14 mouse cellular contexts compared by ENCODE assay signal in genomic region chr11:96886942-96887546, GRCm38 (mm10). TPM values are rescaled to one million over a fixed set of nuclear protein-coding genes. Genes with fewer than 3 reads are reported as not detected.
DNase-seq lines count a peak whose midpoint lies in the region; ATAC-seq and TF ChIP-seq lines count a peak whose summit lies in the region.
"Had no signal": no experiment of that assay in that cellular context is flagged by ENCODE, and none has a peak within 500 bp of the region (broad histone marks: within the 10 kb centered on the region; RNA-seq: fewer than 3 reads in every experiment).

No protein-coding gene starts in this region.

- no peaks in the 10 kb centered on the region for H3K27me3 ChIP-seq in forebrain, embryonic 10.5 days (ENCODE audit: poor library complexity, severe bottlenecking)
- H3K27me3 ChIP-seq in forebrain, postnatal 0 days (ENCODE audit: insufficient read depth, low read length), result no peaks in the 10 kb centered on the region
- peaks cover 42 to 59% of the 10 kb centered on the region in 2 experiments for H3K27me3 ChIP-seq in MEL (ENCODE audit: control insufficient read depth in 1 of 2, insufficient read depth in 2 of 2, low read length in 2 of 2)
- no peaks in the 10 kb centered on the region for H3K27me3 ChIP-seq in forebrain, embryonic 14.5 days (replicated peaks; ENCODE audit: control insufficient read depth, insufficient read depth, low read length)
- no peaks in the 10 kb centered on the region for H3K27me3 ChIP-seq in midbrain, embryonic 12.5 days
- H3K27me3 ChIP-seq: embryonic facial prominence, embryonic 12.5 days had no signal

- 92% methylated on average over 8 of the region's 8 CpGs for WGBS in forebrain, embryonic 10.5 days
- WGBS in forebrain, postnatal 0 days, result 71% methylated on average over 8 of the region's 8 CpGs
- WGBS in forebrain, embryonic 14.5 days, result 63% methylated on average over 8 of the region's 8 CpGs
- 87% methylated on average over 8 of the region's 8 CpGs for WGBS in midbrain, embryonic 12.5 days

- no peak overlapping the region for H3K9ac ChIP-seq in forebrain, postnatal 0 days
- H3K9ac ChIP-seq in MEL (ENCODE audit: control insufficient read depth, low read depth, low read length, poor library complexity, severe bottlenecking), result no peak overlapping the region
- no peak overlapping the region for H3K9ac ChIP-seq in forebrain, embryonic 14.5 days (ENCODE audit: low read length)
- 0 out of 2 replicates have a peak overlapping the region, but pooled peaks have one; percentile 20 for H3K9ac ChIP-seq in midbrain, embryonic 12.5 days (replicated peaks)
- H3K9ac ChIP-seq: embryonic facial prominence, embryonic 12.5 days; heart, embryonic 12.5 days had no signal

- H3K4me1 ChIP-seq in forebrain, embryonic 10.5 days, result peaks cover 47% of the 10 kb centered on the region
- H3K4me1 ChIP-seq in forebrain, postnatal 0 days (ENCODE audit: insufficient read depth), result peaks cover 7% of the 10 kb centered on the region
- H3K4me1 ChIP-seq in MEL (ENCODE audit: control insufficient read depth in 1 of 2, insufficient read depth in 2 of 2, low read length in 2 of 2), result no peaks in the 10 kb centered on the region; a peak in 1 of 4 replicates
- H3K4me1 ChIP-seq in forebrain, embryonic 14.5 days (ENCODE audit: control insufficient read depth, insufficient read depth, low read length), result peaks cover 30% of the 10 kb centered on the region
- H3K4me1 ChIP-seq in midbrain, embryonic 12.5 days, result peaks cover 28% of the 10 kb centered on the region
- H3K4me1 ChIP-seq: heart, embryonic 12.5 days had no signal

- H3K36me3 ChIP-seq in forebrain, embryonic 10.5 days (replicated peaks), result no peaks in the 10 kb centered on the region
- no peaks in the 10 kb centered on the region for H3K36me3 ChIP-seq in forebrain, postnatal 0 days (ENCODE audit: insufficient read depth)
- no peaks in the 10 kb centered on the region for H3K36me3 ChIP-seq in MEL (ENCODE audit: control insufficient read depth in 1 of 2, insufficient read depth in 2 of 2, low read length in 2 of 2)
- H3K36me3 ChIP-seq in forebrain, embryonic 14.5 days (ENCODE audit: control insufficient read depth, insufficient read depth, low read length), result no peaks in the 10 kb centered on the region
- H3K36me3 ChIP-seq in midbrain, embryonic 12.5 days, result no peaks in the 10 kb centered on the region
- H3K36me3 ChIP-seq: embryonic facial prominence, embryonic 12.5 days; heart, embryonic 12.5 days had no signal

- no peak for TF ChIP-seq EP300 in MEL (IDR thresholded peaks at IDR 0.05; ENCODE audit: low read depth in 1 of 2, low read length in 2 of 2)

- no peak for TF ChIP-seq POLR2A in MEL (IDR thresholded peaks at IDR 0.05; ENCODE audit: control insufficient read depth in 1 of 2, insufficient read depth in 1 of 2, low read depth in 1 of 2, low read length in 2 of 2, poor library complexity in 1 of 2)

- H3K9me3 ChIP-seq in forebrain, embryonic 10.5 days, result no peaks in the 10 kb centered on the region
- H3K9me3 ChIP-seq in forebrain, postnatal 0 days (ENCODE audit: low read length), result no peaks in the 10 kb centered on the region
- H3K9me3 ChIP-seq in MEL (replicated peaks; ENCODE audit: insufficient read depth, low read length), result no peaks in the 10 kb centered on the region
- H3K9me3 ChIP-seq in forebrain, embryonic 14.5 days (replicated peaks; ENCODE audit: control insufficient read depth, low read length), result no peaks in the 10 kb centered on the region
- no peaks in the 10 kb centered on the region for H3K9me3 ChIP-seq in midbrain, embryonic 12.5 days
- H3K9me3 ChIP-seq: embryonic facial prominence, embryonic 12.5 days; heart, embryonic 12.5 days had no signal

- no peak for TF ChIP-seq CTCF in forebrain, postnatal 0 days (IDR thresholded peaks at IDR 0.05; ENCODE audit: low read depth)
- TF ChIP-seq CTCF in MEL (IDR thresholded peaks at IDR 0.05 in 2 of 3, conservative IDR thresholded peaks at IDR 0.05 in 1 of 3; ENCODE audit: control insufficient read depth in 1 of 3, insufficient read depth in 1 of 3, low read depth in 2 of 3, low read length in 3 of 3, poor library complexity in 1 of 3, severe bottlenecking in 1 of 3), result no peak

- no peak overlapping the region for H3K4me2 ChIP-seq in forebrain, postnatal 0 days (ENCODE audit: low read depth)
- H3K4me2 ChIP-seq in forebrain, embryonic 14.5 days (ENCODE audit: low read length), result no peak overlapping the region
- H3K4me2 ChIP-seq in midbrain, embryonic 12.5 days (replicated peaks), result no peak overlapping the region
- H3K4me2 ChIP-seq: embryonic facial prominence, embryonic 12.5 days; heart, embryonic 12.5 days had no signal

- no peak for TF ChIP-seq RAD21 in MEL (IDR thresholded peaks at IDR 0.05; ENCODE audit: low read depth, low read length)

- H3K27ac ChIP-seq in forebrain, embryonic 10.5 days, result peak overlapping the region; percentile 88
- no peak overlapping the region for H3K27ac ChIP-seq in forebrain, postnatal 0 days (ENCODE audit: low read depth, low read length)
- H3K27ac ChIP-seq in MEL (ENCODE audit: control insufficient read depth, low read depth, low read length), result no peak overlapping the region
- peak overlapping the region; percentile 96 for H3K27ac ChIP-seq in forebrain, embryonic 14.5 days (ENCODE audit: low read depth, low read length)
- peak overlapping the region; percentile 90 for H3K27ac ChIP-seq in midbrain, embryonic 12.5 days (replicated peaks)

- no peak overlapping the region for H3K4me3 ChIP-seq in forebrain, embryonic 10.5 days
- no peak overlapping the region for H3K4me3 ChIP-seq in forebrain, postnatal 0 days (ENCODE audit: low read depth, low read length)
- H3K4me3 ChIP-seq in MEL (ENCODE audit: control insufficient read depth in 1 of 2, insufficient read depth in 1 of 2, low read depth in 2 of 2, low read length in 2 of 2), result no peak overlapping the region
- no peak overlapping the region for H3K4me3 ChIP-seq in forebrain, embryonic 14.5 days (ENCODE audit: low read depth, low read length)
- no peak overlapping the region for H3K4me3 ChIP-seq in midbrain, embryonic 12.5 days
- H3K4me3 ChIP-seq: embryonic facial prominence, embryonic 12.5 days; heart, embryonic 12.5 days had no signal

- DNase-seq in forebrain, embryonic 10.5 days (ENCODE audit: extremely low spot score, low spot score), result no peak
- no peak for DNase-seq in forebrain, postnatal 0 days
- no peak for DNase-seq in MEL (ENCODE audit: low read depth, low spot score)
- no peak for DNase-seq in forebrain, embryonic 14.5 days (ENCODE audit: low spot score)
- no peak for DNase-seq in urinary bladder, postnatal 36 days (ENCODE audit: low spot score in 2 of 2)
- no peak for DNase-seq in heart, adult 18-20 months
- DNase-seq in gastrocnemius, postnatal 25 days, result no peak
- DNase-seq: thymus, postnatal 4 days had no signal

- H3K79me2 ChIP-seq in MEL (ENCODE audit: control insufficient read depth, insufficient read depth, low read length, poor library complexity), result no peaks in the 10 kb centered on the region

- ATAC-seq in forebrain, postnatal 0 days, result no peak
- no peak for ATAC-seq in forebrain, embryonic 14.5 days
- no peak for ATAC-seq in midbrain, embryonic 12.5 days (ENCODE audit: low FRiP score, low read depth)
- ATAC-seq: CD4-positive, CD25-positive, alpha-beta regulatory T cell, adult 4 months; inflammation-experienced regulatory T-cells, adult 6 months had no signal

RNA-seq across cellular contexts. Expression of gene Cdk5rap3, which starts 29.3 kb away (rescaled TPM):
- polyA plus RNA-seq in forebrain, embryonic 10.5 days (2016; fragmentation: Nextera tagmentation; extraction: Ambion mirVana), result 107 and 111 TPM in 2 replicates
- total RNA-seq in forebrain, postnatal 0 days (2014; rRNA removed), result 54.9 and 57.7 TPM in 2 replicates
- polyA plus RNA-seq in forebrain, postnatal 0 days (2015; fragmentation: Nextera tagmentation; extraction: Ambion mirVana), result 86.4 and 88.8 TPM in 2 replicates
- total RNA-seq in MEL (2012; rRNA removed), result 45.2 and 48.9 TPM in 2 replicates
- polyA plus RNA-seq in MEL (2012; ENCODE audit: insufficient read depth in 1 of 2, insufficient read length in 2 of 2, low read depth in 1 of 2, low replicate concordance in 2 of 2, missing spikeins in 1 of 2), result 10 to 100 TPM in 1 of 2 experiments, not detected in 1; 55.4 TPM
- 91.2 and 98.4 TPM in 2 replicates for polyA plus RNA-seq in forebrain, embryonic 14.5 days (2014; fragmentation: Nextera tagmentation; extraction: Ambion mirVana)
- 107 and 116 TPM in 2 replicates for polyA plus RNA-seq in midbrain, embryonic 12.5 days (2016; fragmentation: Nextera tagmentation; extraction: Ambion mirVana)
- 10 to 100 TPM; 23.4 to 25.1 TPM for total RNA-seq in heart, adult 18-20 months (2021)
- total RNA-seq in gastrocnemius, postnatal 25 days (2021), result 10 to 100 TPM; 22.3 to 23.0 TPM

RNA-seq across cellular contexts. Expression of gene Copz2, which starts 37.4 kb away (rescaled TPM):
- polyA plus RNA-seq in forebrain, embryonic 10.5 days (2016; fragmentation: Nextera tagmentation; extraction: Ambion mirVana), result 25.1 and 25.6 TPM in 2 replicates
- total RNA-seq in forebrain, postnatal 0 days (2014; rRNA removed), result 5.8 and 7.1 TPM in 2 replicates
- polyA plus RNA-seq in forebrain, postnatal 0 days (2015; fragmentation: Nextera tagmentation; extraction: Ambion mirVana), result 14.8 and 14.9 TPM in 2 replicates
- 0.95 and 2.1 TPM in 2 replicates for total RNA-seq in MEL (2012; rRNA removed)
- polyA plus RNA-seq in MEL (2012; ENCODE audit: insufficient read depth in 1 of 2, insufficient read length in 2 of 2, low read depth in 1 of 2, low replicate concordance in 2 of 2, missing spikeins in 1 of 2), result 1 to 10 TPM in 1 of 2 experiments, not detected in 1; 6.3 TPM
- 14.7 and 15.0 TPM in 2 replicates for polyA plus RNA-seq in forebrain, embryonic 14.5 days (2014; fragmentation: Nextera tagmentation; extraction: Ambion mirVana)
- 36.1 and 43.0 TPM in 2 replicates for polyA plus RNA-seq in midbrain, embryonic 12.5 days (2016; fragmentation: Nextera tagmentation; extraction: Ambion mirVana)
- 10 to 100 TPM; 35.5 to 37.3 TPM for total RNA-seq in heart, adult 18-20 months (2021)
- 10 to 100 TPM; 28.2 to 31.1 TPM for total RNA-seq in gastrocnemius, postnatal 25 days (2021)
- polyA plus RNA-seq: CD4-positive, CD25-positive, alpha-beta regulatory T cell, adult 4 months; inflammation-experienced regulatory T-cells, adult 6 months had no signal

RNA-seq across cellular contexts. Expression of gene Prr15l, which starts 40.9 kb away (rescaled TPM):
- 0.36 and 0.40 TPM in 2 replicates for polyA plus RNA-seq in forebrain, embryonic 10.5 days (2016; fragmentation: Nextera tagmentation; extraction: Ambion mirVana)
- total RNA-seq in forebrain, postnatal 0 days (2014; rRNA removed), result not detected in 2 replicates
- 0.11 TPM in 1 of 2 replicates, not detected in the other for polyA plus RNA-seq in forebrain, postnatal 0 days (2015; fragmentation: Nextera tagmentation; extraction: Ambion mirVana)
- total RNA-seq in MEL (2012; rRNA removed), result 0.08 TPM in 1 of 2 replicates, not detected in the other
- polyA plus RNA-seq in MEL (2012; ENCODE audit: insufficient read depth in 1 of 2, insufficient read length in 2 of 2, low read depth in 1 of 2, low replicate concordance in 2 of 2, missing spikeins in 1 of 2), result under 1 TPM in 1 of 2 experiments, not detected in 1; 0.19 TPM
- polyA plus RNA-seq in forebrain, embryonic 14.5 days (2014; fragmentation: Nextera tagmentation; extraction: Ambion mirVana), result 0.09 TPM in 1 of 2 replicates, not detected in the other
- 0.55 and 0.68 TPM in 2 replicates for polyA plus RNA-seq in midbrain, embryonic 12.5 days (2016; fragmentation: Nextera tagmentation; extraction: Ambion mirVana)
- total RNA-seq in heart, adult 18-20 months (2021), result 1 to 10 TPM in 1 of 2 experiments, under 1 TPM in 1; 0.79 to 2.2 TPM
- not detected for total RNA-seq in gastrocnemius, postnatal 25 days (2021)
- total RNA-seq: left cerebral cortex, postnatal 25 days had no signal

RNA-seq across cellular contexts. Expression of gene Pnpo, which starts 56.7 kb away (rescaled TPM):
- polyA plus RNA-seq in forebrain, embryonic 10.5 days (2016; fragmentation: Nextera tagmentation; extraction: Ambion mirVana), result 36.8 and 40.7 TPM in 2 replicates
- total RNA-seq in forebrain, postnatal 0 days (2014; rRNA removed), result 26.2 and 30.3 TPM in 2 replicates
- polyA plus RNA-seq in forebrain, postnatal 0 days (2015; fragmentation: Nextera tagmentation; extraction: Ambion mirVana), result 28.1 and 33.1 TPM in 2 replicates
- 41.7 and 55.7 TPM in 2 replicates for total RNA-seq in MEL (2012; rRNA removed)
- 10 to 100 TPM in 1 of 2 experiments, not detected in 1; 38.8 TPM for polyA plus RNA-seq in MEL (2012; ENCODE audit: insufficient read depth in 1 of 2, insufficient read length in 2 of 2, low read depth in 1 of 2, low replicate concordance in 2 of 2, missing spikeins in 1 of 2)
- polyA plus RNA-seq in forebrain, embryonic 14.5 days (2014; fragmentation: Nextera tagmentation; extraction: Ambion mirVana), result 19.0 and 21.9 TPM in 2 replicates
- 14.6 and 16.4 TPM in 2 replicates for polyA plus RNA-seq in midbrain, embryonic 12.5 days (2016; fragmentation: Nextera tagmentation; extraction: Ambion mirVana)
- total RNA-seq in heart, adult 18-20 months (2021), result 10 to 100 TPM; 16.7 to 17.4 TPM
- total RNA-seq in gastrocnemius, postnatal 25 days (2021), result 1 to 10 TPM; 7.0 to 8.3 TPM

RNA-seq across cellular contexts. Expression of gene Nfe2l1, which starts 57.3 kb away (rescaled TPM):
- 64.7 and 66.0 TPM in 2 replicates for polyA plus RNA-seq in forebrain, embryonic 10.5 days (2016; fragmentation: Nextera tagmentation; extraction: Ambion mirVana)
- total RNA-seq in forebrain, postnatal 0 days (2014; rRNA removed), result 46.5 and 57.4 TPM in 2 replicates
- 47.3 and 62.4 TPM in 2 replicates for polyA plus RNA-seq in forebrain, postnatal 0 days (2015; fragmentation: Nextera tagmentation; extraction: Ambion mirVana)
- total RNA-seq in MEL (2012; rRNA removed), result 44.8 and 47.0 TPM in 2 replicates
- 10 to 100 TPM; 37.5 to 66.5 TPM for polyA plus RNA-seq in MEL (2012; ENCODE audit: insufficient read depth in 1 of 2, insufficient read length in 2 of 2, low read depth in 1 of 2, low replicate concordance in 2 of 2, missing spikeins in 1 of 2)
- 28.0 and 38.6 TPM in 2 replicates for polyA plus RNA-seq in forebrain, embryonic 14.5 days (2014; fragmentation: Nextera tagmentation; extraction: Ambion mirVana)
- 80.9 and 81.1 TPM in 2 replicates for polyA plus RNA-seq in midbrain, embryonic 12.5 days (2016; fragmentation: Nextera tagmentation; extraction: Ambion mirVana)
- 100 to 1,000 TPM; 458 to 487 TPM for total RNA-seq in heart, adult 18-20 months (2021)
- 100 to 1,000 TPM; 348 to 389 TPM for total RNA-seq in gastrocnemius, postnatal 25 days (2021)

Comparison
In these comparisons a context has a peak if more than half of its experiments do, and no peak if none do; other contexts are left out.
1. H3K27ac ChIP-seq: peak in forebrain, embryonic 10.5 days (single experiment), forebrain, embryonic 14.5 days (single experiment) and midbrain, embryonic 12.5 days (single experiment); none in forebrain, postnatal 0 days (single experiment) and MEL (single experiment).